Mouse (Mus musculus) left cerebral cortex, postnatal 36 days (tissue): ENCODE results near the gene Nccrp1. TPM values are rescaled to one million over a fixed set of nuclear protein-coding genes. Genes with fewer than 3 reads are reported as not detected.

Experiments used
- DNase-seq, 2 experiments: peaks; one replicate each; pipeline ENCODE4 v3.0.0; 2021 to 2022; ENCODE audit warnings: low spot score in 2 of 2, mixed read lengths in 1 of 2
- intact Hi-C: fragments of 180-260 bp; cut with DNase I; formaldehyde crosslinking; loops from one replicate; pipeline ENCODE4 v1.15.1; 2025
- total RNA-seq, 2 experiments: library from RNA; stranded (reverse); gene quantifications; 2 replicates each; pipeline ENCODE4 v1.2.3; 2021

Gene Nccrp1
- total RNA-seq, 2 experiments from 2014 or later: 0.27 to 0.52 TPM

- DNase-seq: no peak
- intact Hi-C loops: no loop called here
These were observed 24.1 kb upstream of the Nccrp1 start for GRCm38 (mm10) chr7:28570982-28571682.

GRCm38 (mm10) chr7:28570291-28570981 is 23.4 kb upstream of the Nccrp1 start:
- intact Hi-C loops: no loop called here
- DNase-seq: no peak

- peak; percentile 44 to 65 for DNase-seq
- intact Hi-C loops: loop anchor here (1.0 kb wide), 1 partner anchor 32 kb away; no protein-coding TSS in a partner anchor
These were observed 21.2 kb upstream of the Nccrp1 start for GRCm38 (mm10) chr7:28568253-28568652.

GRCm38 (mm10) chr7:28567539-28567938 is 20.5 kb upstream of the Nccrp1 start:
- DNase-seq: no peak
- intact Hi-C loops: no loop called here

GRCm38 (mm10) chr7:28565407-28565806 is 18.4 kb upstream of the Nccrp1 start:
- DNase-seq: no peak
- intact Hi-C loops: no loop called here

- intact Hi-C loops: no loop called here
- no peak for DNase-seq
These were observed 15.9 kb upstream of the Nccrp1 start for GRCm38 (mm10) chr7:28562951-28563350.

GRCm38 (mm10) chr7:28562371-28562770 is 15.3 kb upstream of the Nccrp1 start:
- DNase-seq: no peak
- intact Hi-C loops: no loop called here

GRCm38 (mm10) chr7:28561967-28562366 is 14.9 kb upstream of the Nccrp1 start:
- no peak for DNase-seq
- intact Hi-C loops: no loop called here

- DNase-seq: no peak
- intact Hi-C loops: no loop called here
These were observed 13.8 kb upstream of the Nccrp1 start for GRCm38 (mm10) chr7:28560856-28561255.

- intact Hi-C loops: no loop called here
- DNase-seq: no peak
These were observed 11.4 kb upstream of the Nccrp1 start for GRCm38 (mm10) chr7:28558486-28558885.

- no peak for DNase-seq
- intact Hi-C loops: no loop called here
These were observed 10.7 kb upstream of the Nccrp1 start for GRCm38 (mm10) chr7:28557708-28558107.

GRCm38 (mm10) chr7:28557069-28557468 is 10.0 kb upstream of the Nccrp1 start:
- intact Hi-C loops: no loop called here
- DNase-seq: no peak

- intact Hi-C loops: no loop called here
- no peak for DNase-seq
These were observed 9.0 kb upstream of the Nccrp1 start for GRCm38 (mm10) chr7:28555939-28556535.

GRCm38 (mm10) chr7:28553076-28553475 is 6.0 kb upstream of the Nccrp1 start:
- DNase-seq: no peak
- intact Hi-C loops: no loop called here

GRCm38 (mm10) chr7:28547628-28548027 is 574 bp upstream of the Nccrp1 start:
- intact Hi-C loops: no loop called here
- DNase-seq: no peak

GRCm38 (mm10) chr7:28546649-28547048 is 405 bp downstream of the Nccrp1 start:
- DNase-seq: no peak
- intact Hi-C loops: no loop called here

- intact Hi-C loops: no loop called here
- DNase-seq: no peak
These were observed 1.2 kb downstream of the Nccrp1 start for GRCm38 (mm10) chr7:28545891-28546210.

GRCm38 (mm10) chr7:28545048-28545890 is 1.8 kb downstream of the Nccrp1 start:
- intact Hi-C loops: no loop called here
- DNase-seq: no peak

- intact Hi-C loops: no loop called here
- no peak for DNase-seq
These were observed 2.9 kb downstream of the Nccrp1 start for GRCm38 (mm10) chr7:28544051-28544601.

- intact Hi-C loops: no loop called here
These were observed 6.5 kb downstream of the Nccrp1 start, which contains the start of gene Sycn for GRCm38 (mm10) chr7:28540526-28540925. TSS of gene Sycn (plus strand) at chr7:28540885.

More at GRCm38 (mm10) chr7:28540526-28540925, 6.5 kb downstream of the Nccrp1 start, which contains the start of gene Sycn:
- DNase-seq: no peak
